Mouse (Mus musculus) midbrain, embryonic 15.5 days (tissue): ENCODE results near the gene Hcrtr2. TPM values are rescaled to one million over a fixed set of nuclear protein-coding genes. Genes with fewer than 3 reads are reported as not detected.
A peak's percentile ranks its signal among the peaks of the same experiment; 100 is the strongest.

Source experiments
- ATAC-seq: fragments of 200-750 bp; cut with Nextera tagmentation; replicated peaks from 2 replicates; pipeline ENCODE4 v1.8.0; 2017; ENCODE audit warnings: moderate TSS enrichment
- H3K27ac ChIP-seq: fragments of 300-500 bp; sonication (generic); 2 replicates; pipeline ENCODE4 v1.5.1; 2015; ENCODE audit warnings: mild to moderate bottlenecking, inconsistent platforms
- H3K27me3 ChIP-seq: fragments of 300-500 bp; sonication (generic); replicated peaks from 2 replicates; pipeline ENCODE4 v1.6.1; 2015; ENCODE audit warnings: inconsistent platforms
- H3K36me3 ChIP-seq: fragments of 300-500 bp; sonication (generic); replicated peaks from 2 replicates; pipeline ENCODE4 v1.6.1; 2015; ENCODE audit warnings: inconsistent platforms
- H3K4me1 ChIP-seq: fragments of 300-500 bp; sonication (generic); 2 replicates; pipeline ENCODE4 v1.6.1; 2015; ENCODE audit warnings: inconsistent platforms
- H3K4me2 ChIP-seq: fragments of 300-500 bp; sonication (generic); 2 replicates; pipeline ENCODE4 v1.6.1; 2015; ENCODE audit warnings: inconsistent platforms, mild to moderate bottlenecking, moderate library complexity
- H3K4me3 ChIP-seq: fragments of 300-500 bp; sonication (generic); 2 replicates; pipeline ENCODE4 v1.5.1; 2015; ENCODE audit warnings: mild to moderate bottlenecking, inconsistent platforms
- H3K9ac ChIP-seq: fragments of 300-500 bp; sonication (generic); 2 replicates; pipeline ENCODE4 v1.6.1; 2015; ENCODE audit warnings: mild to moderate bottlenecking, inconsistent platforms
- H3K9me3 ChIP-seq: fragments of 300-500 bp; sonication (generic); 2 replicates; pipeline ENCODE4 v1.6.1; 2016; ENCODE audit warnings: inconsistent platforms
- WGBS: fragments of 180-500 bp; shearing (Covaris S2); methylation state at CpG from one replicate; pipeline ENCODE4 v1.1.7; 2015; ENCODE audit warnings: mixed read lengths; 5-methylcytosine and 5-hydroxymethylcytosine counted together
- polyA plus RNA-seq: library from polyadenylated mRNA; unstranded; fragments of >200 nt; fragmentation: Nextera tagmentation; extraction: Ambion mirVana; gene quantifications from 2 replicates; pipeline ENCODE4 v1.2.1, GENCODE M21; 2015

Hcrtr2 gene
- polyA plus RNA-seq, 1 experiment from 2014 or later = 10.2 TPM

GRCm38 (mm10) chr9:76313921-76314320, 9.7 kb downstream of the Hcrtr2 start:
- no peak for ATAC-seq
- Histone ChIP-seq H3K4me2 (no peak overlapping the region), H3K36me3 (no peaks in the 10 kb centered on the region), H3K27ac (no peak overlapping the region), H3K9me3 (no peaks in the 10 kb centered on the region), H3K4me1 (no peaks in the 10 kb centered on the region), H3K9ac (no peak overlapping the region), H3K4me3 (no peak overlapping the region), H3K27me3 (no peaks in the 10 kb centered on the region)

GRCm38 (mm10) chr9:76312221-76312620, 11.4 kb downstream of the Hcrtr2 start:
- no peaks in the 10 kb centered on the region for H3K27me3 ChIP-seq
- no peak for ATAC-seq
- no peak overlapping the region for H3K9ac ChIP-seq

GRCm38 (mm10) chr9:76291384-76291783, 32.3 kb downstream of the Hcrtr2 start:
- Histone ChIP-seq H3K4me3 (no peak overlapping the region), H3K27me3 (no peaks in the 10 kb centered on the region), H3K27ac (no peak overlapping the region), H3K9ac (no peak overlapping the region), H3K4me1 (no peaks in the 10 kb centered on the region), H3K4me2 (no peak overlapping the region), H3K9me3 (no peaks in the 10 kb centered on the region), H3K36me3 (no peaks in the 10 kb centered on the region)
- no peak for ATAC-seq
- WGBS = 76% methylated on average over 5 of the region's 5 CpGs

More at GRCm38 (mm10) chr9:76312221-76312620, 11.4 kb downstream of the Hcrtr2 start:
- no peaks in the 10 kb centered on the region for H3K9me3 ChIP-seq
- H3K4me1 ChIP-seq = no peaks in the 10 kb centered on the region
- H3K27ac ChIP-seq = no peak overlapping the region
- no peak overlapping the region for H3K4me2 ChIP-seq
- no peak overlapping the region for H3K4me3 ChIP-seq
- no peaks in the 10 kb centered on the region for H3K36me3 ChIP-seq
- 63% methylated on average over 1 of the region's 1 CpGs for WGBS

- no peak overlapping the region for H3K27ac ChIP-seq
- no peak overlapping the region for H3K4me3 ChIP-seq
- H3K36me3 ChIP-seq = no peaks in the 10 kb centered on the region
- no peaks in the 10 kb centered on the region for H3K9me3 ChIP-seq
- no peak overlapping the region for H3K4me2 ChIP-seq
- no peaks in the 10 kb centered on the region for H3K4me1 ChIP-seq
- no peak; the same call in 1 of the 2 replicates for ATAC-seq
- H3K9ac ChIP-seq = no peak overlapping the region
- H3K27me3 ChIP-seq = no peaks in the 10 kb centered on the region
Measured at GRCm38 (mm10) chr9:76270886-76271285, 52.8 kb downstream of the Hcrtr2 start.

- no peak for ATAC-seq
Measured at GRCm38 (mm10) chr9:76257731-76258130, 65.9 kb downstream of the Hcrtr2 start.

GRCm38 (mm10) chr9:76252544-76252943, 71.1 kb downstream of the Hcrtr2 start:
- no peaks in the 10 kb centered on the region for H3K4me1 ChIP-seq
- no peak overlapping the region for H3K27ac ChIP-seq
- no peak overlapping the region for H3K4me3 ChIP-seq
- H3K9ac ChIP-seq = no peak overlapping the region
- H3K27me3 ChIP-seq = no peaks in the 10 kb centered on the region
- no peak for ATAC-seq
- H3K9me3 ChIP-seq = no peaks in the 10 kb centered on the region
- no peak overlapping the region for H3K4me2 ChIP-seq
- H3K36me3 ChIP-seq = no peaks in the 10 kb centered on the region
- WGBS = 85% methylated on average over 7 of the region's 7 CpGs

More at GRCm38 (mm10) chr9:76257731-76258130, 65.9 kb downstream of the Hcrtr2 start:
- no peak overlapping the region for H3K4me3 ChIP-seq
- H3K4me1 ChIP-seq = no peaks in the 10 kb centered on the region
- H3K9ac ChIP-seq = no peak overlapping the region
- 86% methylated on average over 5 of the region's 5 CpGs for WGBS
- no peaks in the 10 kb centered on the region for H3K9me3 ChIP-seq
- no peak overlapping the region for H3K4me2 ChIP-seq
- no peaks in the 10 kb centered on the region for H3K27me3 ChIP-seq
- H3K36me3 ChIP-seq = no peaks in the 10 kb centered on the region
- no peak overlapping the region for H3K27ac ChIP-seq

GRCm38 (mm10) chr9:76252109-76252508, 71.5 kb downstream of the Hcrtr2 start:
- H3K4me1 ChIP-seq = no peaks in the 10 kb centered on the region
- H3K27ac ChIP-seq = no peak overlapping the region
- H3K27me3 ChIP-seq = no peaks in the 10 kb centered on the region
- no peak overlapping the region for H3K9ac ChIP-seq
- 94% methylated on average over 4 of the region's 4 CpGs for WGBS
- no peak overlapping the region for H3K4me2 ChIP-seq
- H3K9me3 ChIP-seq = no peaks in the 10 kb centered on the region
- no peak overlapping the region for H3K4me3 ChIP-seq
- no peaks in the 10 kb centered on the region for H3K36me3 ChIP-seq
- ATAC-seq = no peak

- no peak overlapping the region for H3K4me3 ChIP-seq
- H3K4me1 ChIP-seq = no peaks in the 10 kb centered on the region
- no peak overlapping the region for H3K27ac ChIP-seq
- H3K9ac ChIP-seq = no peak overlapping the region
- H3K9me3 ChIP-seq = no peaks in the 10 kb centered on the region
- no peak for ATAC-seq
- 78% methylated on average over 1 of the region's 1 CpGs for WGBS
- no peaks in the 10 kb centered on the region for H3K36me3 ChIP-seq
- no peaks in the 10 kb centered on the region for H3K27me3 ChIP-seq
- no peak overlapping the region for H3K4me2 ChIP-seq
Measured at GRCm38 (mm10) chr9:76242322-76242721, 81.3 kb downstream of the Hcrtr2 start.

GRCm38 (mm10) chr9:76237946-76238345, 85.7 kb downstream of the Hcrtr2 start:
- 80% methylated on average over 5 of the region's 5 CpGs for WGBS
- no peaks in the 10 kb centered on the region for H3K27me3 ChIP-seq
- no peak overlapping the region for H3K4me3 ChIP-seq
- H3K36me3 ChIP-seq = no peaks in the 10 kb centered on the region
- no peak overlapping the region for H3K27ac ChIP-seq
- no peaks in the 10 kb centered on the region for H3K9me3 ChIP-seq
- H3K9ac ChIP-seq = no peak overlapping the region
- ATAC-seq = no peak
- H3K4me2 ChIP-seq = no peak overlapping the region
- peaks cover 6% of the 10 kb centered on the region for H3K4me1 ChIP-seq

- 66% methylated on average over 12 of the region's 12 CpGs for WGBS
- no peak overlapping the region for H3K9ac ChIP-seq
- no peak overlapping the region for H3K4me2 ChIP-seq
- no peak overlapping the region for H3K27ac ChIP-seq
- ATAC-seq = peak; percentile 65; the same call in 1 of the 2 replicates
- H3K27me3 ChIP-seq = no peaks in the 10 kb centered on the region
- H3K36me3 ChIP-seq = no peaks in the 10 kb centered on the region
- H3K4me1 ChIP-seq = peaks cover 6% of the 10 kb centered on the region
- H3K9me3 ChIP-seq = no peaks in the 10 kb centered on the region
- H3K4me3 ChIP-seq = no peak overlapping the region
Measured at GRCm38 (mm10) chr9:76237243-76237642, 86.4 kb downstream of the Hcrtr2 start.

GRCm38 (mm10) chr9:76236626-76237025, 87.0 kb downstream of the Hcrtr2 start:
- ATAC-seq = peak; percentile 88
- peaks cover 6% of the 10 kb centered on the region for H3K4me1 ChIP-seq
- no peaks in the 10 kb centered on the region for H3K9me3 ChIP-seq
- peak overlapping the region; percentile 32 for H3K4me3 ChIP-seq
- peak overlapping the region; percentile 64 for H3K4me2 ChIP-seq
- no peak overlapping the region for H3K9ac ChIP-seq
- no peaks in the 10 kb centered on the region for H3K36me3 ChIP-seq
- no peaks in the 10 kb centered on the region for H3K27me3 ChIP-seq
- no peak overlapping the region for H3K27ac ChIP-seq
- under 1% methylated on average over 7 of the region's 7 CpGs for WGBS

GRCm38 (mm10) chr9:76235945-76236503, 87.6 kb downstream of the Hcrtr2 start:
- peak overlapping the region; percentile 32 for H3K4me3 ChIP-seq
- H3K9me3 ChIP-seq = no peaks in the 10 kb centered on the region
- H3K9ac ChIP-seq = peak overlapping the region; percentile 9; the same call in 1 of the 2 replicates
- no peaks in the 10 kb centered on the region for H3K27me3 ChIP-seq
- ATAC-seq = peak; percentile 79
- peak overlapping the region; percentile 64 for H3K4me2 ChIP-seq
- WGBS = 2% methylated on average over 14 of the region's 14 CpGs
- H3K4me1 ChIP-seq = peaks cover 6% of the 10 kb centered on the region
- no peak overlapping the region for H3K27ac ChIP-seq
- H3K36me3 ChIP-seq = no peaks in the 10 kb centered on the region

GRCm38 (mm10) chr9:76234899-76235298, 88.8 kb downstream of the Hcrtr2 start:
- Histone ChIP-seq H3K36me3 (no peaks in the 10 kb centered on the region), H3K9me3 (no peaks in the 10 kb centered on the region), H3K4me2 (no peak overlapping the region), H3K9ac (no peak overlapping the region), H3K4me3 (no peak overlapping the region), H3K4me1 (peaks cover 6% of the 10 kb centered on the region), H3K27ac (no peak overlapping the region), H3K27me3 (no peaks in the 10 kb centered on the region)
- WGBS = 64% methylated on average over 7 of the region's 7 CpGs
- no peak for ATAC-seq
